Mouse (Mus musculus) neural tube, postnatal 0 days (tissue): ENCODE results near the gene Olfr346. TPM values are rescaled to one million over a fixed set of nuclear protein-coding genes. Genes with fewer than 3 reads are reported as not detected.

Experiments used
- polyA plus RNA-seq: library from polyadenylated mRNA; unstranded; fragments of >200 nt; fragmentation: Nextera tagmentation; extraction: Ambion mirVana; gene quantifications from 2 replicates; pipeline ENCODE4 v1.2.1, GENCODE M21; 2015

Gene Olfr346
- not detected in 2 replicates for polyA plus RNA-seq

GRCm38 (mm10) chr2:36685488-36685887, at the start of gene Olfr346:
Gene Olfr346, plus strand, starts transcription at chr2:36685788.

GRCm38 (mm10) chr2:36639741-36640140, 45.8 kb upstream of the Olfr346 start, which contains the start of gene Olfr345:
Gene Olfr345, plus strand, starts transcription at chr2:36640041.

GRCm38 (mm10) chr2:36731602-36732001, 46.0 kb downstream of the Olfr346 start, which contains the start of gene Olfr347:
Gene Olfr347, plus strand, starts transcription at chr2:36731902.

Other genes starting within 250 kb of the Olfr346 start
- gene Olfr340, start 233.2 kb upstream of the Olfr346 start, polyA plus RNA-seq, result not detected in 2 replicates
- not detected in 2 replicates for gene Olfr341, start 203.3 kb upstream of the Olfr346 start, polyA plus RNA-seq
- not detected in 2 replicates for gene Olfr342, start 160.8 kb upstream of the Olfr346 start, polyA plus RNA-seq
- not detected in 2 replicates for gene Olfr344, start 119.1 kb upstream of the Olfr346 start, polyA plus RNA-seq
- not detected in 2 replicates for gene Olfr345, start 45.7 kb upstream of the Olfr346 start, polyA plus RNA-seq
- gene Olfr347, start 46.1 kb downstream of the Olfr346 start, polyA plus RNA-seq, result not detected in 2 replicates
- not detected in 2 replicates for gene Olfr348, start 98.5 kb downstream of the Olfr346 start, polyA plus RNA-seq
- not detected in 2 replicates for gene Olfr50, start 104.8 kb downstream of the Olfr346 start, polyA plus RNA-seq
- gene Olfr3, start 131.2 kb downstream of the Olfr346 start, polyA plus RNA-seq, result not detected in 2 replicates
- not detected in 2 replicates for gene Olfr350, start 160.5 kb downstream of the Olfr346 start, polyA plus RNA-seq
- gene Olfr351, start 176.9 kb downstream of the Olfr346 start, polyA plus RNA-seq, result not detected in 2 replicates
- not detected in 2 replicates for gene Olfr352, start 182.7 kb downstream of the Olfr346 start, polyA plus RNA-seq
- not detected in 2 replicates for gene Olfr353, start 207.1 kb downstream of the Olfr346 start, polyA plus RNA-seq
- gene Olfr354, start 219.9 kb downstream of the Olfr346 start, polyA plus RNA-seq, result not detected in 2 replicates
- not detected in 2 replicates for gene Olfr355, start 243.1 kb downstream of the Olfr346 start, polyA plus RNA-seq